Mouse (Mus musculus) ES-E14 (cell line): ENCODE measurements around the gene Iqch. TPM values are rescaled to one million over a fixed set of nuclear protein-coding genes. Genes with fewer than 3 reads are reported as not detected.

Experiments used
- DNase-seq: peaks from one replicate; pipeline ENCODE4 v3.0.0-alpha.2; 2013; ENCODE audit warnings: low read depth, low spot score
- H3K27ac ChIP-seq: 2 replicates; pipeline ENCODE4 v1.5.1; 2012; ENCODE audit warnings: low read depth, mild to moderate bottlenecking, low read length, moderate library complexity, mixed read lengths; ENCODE audit not compliant: poor library complexity, insufficient read depth, severe bottlenecking
- H3K36me3 ChIP-seq: 2 replicates; pipeline ENCODE4 v1.6.1; 2012; ENCODE audit warnings: mild to moderate bottlenecking, low read length, moderate library complexity, mixed read lengths; ENCODE audit not compliant: control insufficient read depth, poor library complexity, insufficient read depth, severe bottlenecking
- H3K4me1 ChIP-seq, 2 experiments: fragments of 150-350 bp in 1 of 2; sonication (generic) in 1 of 2; 2 replicates each; pipeline ENCODE4 v1.6.1; 2012; ENCODE audit warnings: low read length in 2 of 2, mild to moderate bottlenecking in 1 of 2, mixed read lengths in 1 of 2; ENCODE audit not compliant: control insufficient read depth in 2 of 2, insufficient read depth in 2 of 2, poor library complexity in 1 of 2
- H3K4me3 ChIP-seq, 2 experiments: fragments of 150-350 bp in 1 of 2; sonication (generic) in 1 of 2; 2 replicates each; pipeline ENCODE4 v1.5.1; 2012; ENCODE audit warnings: low read length in 2 of 2, low read depth in 1 of 2, mild to moderate bottlenecking in 1 of 2, mixed read lengths in 1 of 2; ENCODE audit not compliant: insufficient read depth in 1 of 2, poor library complexity in 1 of 2, severe bottlenecking in 1 of 2
- H3K9ac ChIP-seq: 2 replicates; pipeline ENCODE4 v1.6.1; 2012; ENCODE audit warnings: low read depth, mild to moderate bottlenecking, low read length, mixed read lengths; ENCODE audit not compliant: poor library complexity, insufficient read depth, severe bottlenecking
- H3K9me3 ChIP-seq: fragments of 150-350 bp; sonication (generic); 2 replicates; pipeline ENCODE4 v1.6.1; 2012; ENCODE audit warnings: low read depth, mild to moderate bottlenecking, low read length; ENCODE audit not compliant: control insufficient read depth, insufficient read depth
- CHD2 ChIP-seq: IDR thresholded peaks from 2 replicates; pipeline ENCODE4 v1.6.1; 2014; ENCODE audit warnings: mild to moderate bottlenecking, low read depth, low read length, inconsistent platforms
- HCFC1 ChIP-seq: IDR thresholded peaks from 2 replicates; pipeline ENCODE4 v1.6.1; 2012; ENCODE audit warnings: low read length, inconsistent platforms, borderline replicate concordance; ENCODE audit not compliant: insufficient read depth
- MAFK ChIP-seq: IDR thresholded peaks from 2 replicates; pipeline ENCODE4 v1.6.1; 2014; ENCODE audit warnings: mild to moderate bottlenecking, low read depth, low read length, inconsistent platforms; ENCODE audit not compliant: insufficient read depth
- ZC3H11A ChIP-seq: IDR thresholded peaks from 2 replicates; pipeline ENCODE4 v1.6.1; 2012; ENCODE audit warnings: low read depth, mild to moderate bottlenecking, inconsistent platforms, low read length, borderline replicate concordance
- ZNF384 ChIP-seq: IDR thresholded peaks from 2 replicates; pipeline ENCODE4 v1.6.1; 2012; ENCODE audit warnings: low read depth, low read length, inconsistent platforms
- in situ Hi-C, 2 experiments: fragments of 600-800 bp; cut with MboI; formaldehyde crosslinking; loops; one replicate each; pipeline ENCODE4 v1.15.1; 2025; ENCODE audit warnings: low sequenced_read_pairs in 2 of 2, inconsistent platforms in 1 of 2; ENCODE audit not compliant: unreplicated experiment in 2 of 2
- total RNA-seq: library from RNA; depleted of rRNA; stranded (reverse); fragments of 300-350 nt; gene quantifications from 2 replicates; pipeline ENCODE4 v1.2.3, GENCODE M21; 2012

Iqch gene
- total RNA-seq, 1 experiment = 0.18 TPM

- H3K36me3 ChIP-seq = peaks cover 14% of the 10 kb centered on the region
- no peak overlapping the region for H3K4me3 ChIP-seq
- H3K27ac ChIP-seq = no peak overlapping the region
- in situ Hi-C loops = loop anchor here in 1 of 2 experiments (25.0 kb wide), 1 partner anchor 205 kb away; no protein-coding TSS in a partner anchor
- no peak overlapping the region for H3K9ac ChIP-seq
- H3K4me1 ChIP-seq = peaks cover 0 to 6% of the 10 kb centered on the region in 2 experiments; a peak in 1 of 4 replicates
- no peaks in the 10 kb centered on the region for H3K9me3 ChIP-seq
- no peak for TF ChIP-seq ZC3H11A
- TF ChIP-seq CHD2 = no peak
- no peak for TF ChIP-seq MAFK
- TF ChIP-seq HCFC1 = no peak
- DNase-seq = no peak
Observed at GRCm38 (mm10) chr9:63632045-63632444, 29.8 kb upstream of the Iqch start.

GRCm38 (mm10) chr9:63625090-63625756, 22.9 kb upstream of the Iqch start:
- Histone ChIP-seq H3K9me3 (no peaks in the 10 kb centered on the region), H3K27ac (no peak overlapping the region), H3K9ac (no peak overlapping the region), H3K4me3 (no peak overlapping the region), H3K4me1 (no peaks in the 10 kb centered on the region), H3K36me3 (peaks cover 19% of the 10 kb centered on the region; the same call in 1 of the 2 replicates)
- no peak for DNase-seq
- TF ChIP-seq ZC3H11A (no peak), CHD2 (no peak), MAFK (no peak), ZNF384 (no peak), HCFC1 (no peak)
- in situ Hi-C loops = loop anchor here in 1 of 2 experiments (25.0 kb wide), 1 partner anchor 212 kb away; no protein-coding TSS in a partner anchor

- no peak for DNase-seq
- no peak overlapping the region for H3K4me3 ChIP-seq
- no peak overlapping the region for H3K27ac ChIP-seq
- in situ Hi-C loops = no loop called here
- H3K4me1 ChIP-seq = no peaks in the 10 kb centered on the region
- peaks cover 16% of the 10 kb centered on the region; the same call in 1 of the 2 replicates for H3K36me3 ChIP-seq
- no peak overlapping the region for H3K9ac ChIP-seq
- H3K9me3 ChIP-seq = no peaks in the 10 kb centered on the region
- TF ChIP-seq MAFK = no peak
- no peak for TF ChIP-seq ZC3H11A
- no peak for TF ChIP-seq CHD2
- TF ChIP-seq HCFC1 = no peak
Observed at GRCm38 (mm10) chr9:63623895-63624569, 21.7 kb upstream of the Iqch start.

GRCm38 (mm10) chr9:63617967-63618366, 15.7 kb upstream of the Iqch start:
- H3K36me3 ChIP-seq = peaks cover 20% of the 10 kb centered on the region
- H3K9ac ChIP-seq = no peak overlapping the region
- peaks cover 0 to 4% of the 10 kb centered on the region in 2 experiments; a peak in 1 of 4 replicates for H3K4me1 ChIP-seq
- in situ Hi-C loops = no loop called here
- H3K27ac ChIP-seq = no peak overlapping the region
- no peaks in the 10 kb centered on the region for H3K9me3 ChIP-seq
- no peak overlapping the region for H3K4me3 ChIP-seq
- DNase-seq = no peak
- TF ChIP-seq MAFK (no peak), ZNF384 (no peak)
